Mouse (Mus musculus) liver, postnatal 0 days (tissue): ENCODE measurements around the gene Sh2d4b.

ENCODE experiments used
- CTCF ChIP-seq: sonication (generic); IDR thresholded peaks from 2 replicates; pipeline ENCODE4 v1.5.1; 2016; ENCODE audit warnings: antibody characterized with exemption, low read depth
- EP300 ChIP-seq: IDR thresholded peaks from 2 replicates; pipeline ENCODE4 v1.6.1; 2016; ENCODE audit warnings: antibody characterized with exemption, low read depth, mild to moderate bottlenecking

DNA sequence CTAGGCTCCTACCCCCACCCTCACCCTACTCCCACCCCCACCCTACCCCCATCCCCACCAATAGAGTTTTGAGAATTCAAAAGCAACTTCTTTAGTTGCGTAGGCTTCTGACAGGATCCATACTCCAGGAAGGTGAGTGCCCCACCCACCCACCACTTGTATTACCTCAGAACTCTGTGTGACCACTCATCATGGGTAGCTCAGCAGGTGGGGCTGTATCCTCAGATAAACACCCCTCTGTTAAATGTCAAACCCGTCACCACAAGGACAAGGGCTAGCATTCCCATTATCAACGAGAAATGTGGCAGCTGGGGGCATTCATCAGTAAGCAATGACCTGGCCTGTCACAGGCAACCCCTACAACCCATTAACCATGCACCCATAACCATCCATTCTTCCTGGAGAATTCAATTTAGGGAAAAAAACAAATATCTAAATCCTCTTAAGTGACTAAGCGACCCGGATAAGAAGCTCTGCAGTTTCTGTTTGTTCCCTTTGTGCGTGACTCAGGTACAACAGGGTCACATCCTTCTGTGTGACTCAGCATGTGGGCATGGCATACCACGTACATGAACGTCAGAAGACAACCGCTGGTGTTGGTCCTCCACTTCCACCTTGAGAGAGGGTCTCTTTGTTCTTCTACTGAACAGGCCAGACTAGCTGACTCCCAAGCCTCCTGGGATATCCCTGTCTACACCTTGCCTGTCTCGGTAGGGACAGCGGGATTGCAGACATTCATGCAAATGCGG is 9.4 kb upstream of the Sh2d4b start:
- no peak for TF ChIP-seq CTCF
- no peak for TF ChIP-seq EP300
